Mouse (Mus musculus) right cerebral cortex, adult 2 months (tissue): Measurements from ENCODE around the gene Ttc34.
A peak's percentile ranks its signal among the peaks of the same experiment; 100 is the strongest.

Experiments
- DNase-seq, 2 experiments: peaks; one replicate each; pipeline ENCODE4 v3.0.0; 2021 to 2022; ENCODE audit warnings: low spot score in 2 of 2

The Ttc34 gene

GRCm38 (mm10) chr4:154857366-154858240, 20.3 kb downstream of the Ttc34 start:
- DNase-seq: no peak

- DNase-seq: no peak
Observed at GRCm38 (mm10) chr4:154858601-154859000, 21.3 kb downstream of the Ttc34 start.

- no peak for DNase-seq
Observed at GRCm38 (mm10) chr4:154861967-154862366, 24.7 kb downstream of the Ttc34 start.

- DNase-seq: no peak
Observed at GRCm38 (mm10) chr4:154863436-154863935, 26.2 kb downstream of the Ttc34 start.

GRCm38 (mm10) chr4:154864271-154864771, 27.1 kb downstream of the Ttc34 start:
- DNase-seq: peak; percentile 86 to 88

GRCm38 (mm10) chr4:154864961-154865760, 27.9 kb downstream of the Ttc34 start:
- no peak for DNase-seq

- DNase-seq: no peak
Observed at GRCm38 (mm10) chr4:154866391-154866790, 29.1 kb downstream of the Ttc34 start.

GRCm38 (mm10) chr4:154867257-154867656, 30.0 kb downstream of the Ttc34 start:
- no peak for DNase-seq

- no peak for DNase-seq
Observed at GRCm38 (mm10) chr4:154869440-154869839, 32.2 kb downstream of the Ttc34 start, which contains the start of gene Mmel1. Mmel1 (plus strand) TSS chr4:154869585.

GRCm38 (mm10) chr4:154870721-154871120, 33.5 kb downstream of the Ttc34 start:
- no peak for DNase-seq

GRCm38 (mm10) chr4:154871757-154872251, 34.5 kb downstream of the Ttc34 start:
- DNase-seq: no peak

GRCm38 (mm10) chr4:154873186-154873585, 35.9 kb downstream of the Ttc34 start:
- no peak for DNase-seq

- DNase-seq: peak; percentile 89 to 94
Observed at GRCm38 (mm10) chr4:154877864-154878548, 40.7 kb downstream of the Ttc34 start.

- no peak for DNase-seq
Observed at GRCm38 (mm10) chr4:154880730-154881129, 43.5 kb downstream of the Ttc34 start.

- no peak for DNase-seq
Observed at GRCm38 (mm10) chr4:154882014-154882659, 44.9 kb downstream of the Ttc34 start.

- no peak for DNase-seq
Observed at GRCm38 (mm10) chr4:154885416-154885815, 48.2 kb downstream of the Ttc34 start.

GRCm38 (mm10) chr4:154886876-154887592, 49.8 kb downstream of the Ttc34 start:
- DNase-seq: no peak

GRCm38 (mm10) chr4:154887593-154888250, 50.5 kb downstream of the Ttc34 start:
- DNase-seq: no peak

GRCm38 (mm10) chr4:154890887-154891286, 53.6 kb downstream of the Ttc34 start:
- DNase-seq: no peak

GRCm38 (mm10) chr4:154895549-154895948, 58.3 kb downstream of the Ttc34 start:
- no peak for DNase-seq
